Mouse (Mus musculus): Measurements from ENCODE around the gene Prkd2.

Prkd2 gene

DNA sequence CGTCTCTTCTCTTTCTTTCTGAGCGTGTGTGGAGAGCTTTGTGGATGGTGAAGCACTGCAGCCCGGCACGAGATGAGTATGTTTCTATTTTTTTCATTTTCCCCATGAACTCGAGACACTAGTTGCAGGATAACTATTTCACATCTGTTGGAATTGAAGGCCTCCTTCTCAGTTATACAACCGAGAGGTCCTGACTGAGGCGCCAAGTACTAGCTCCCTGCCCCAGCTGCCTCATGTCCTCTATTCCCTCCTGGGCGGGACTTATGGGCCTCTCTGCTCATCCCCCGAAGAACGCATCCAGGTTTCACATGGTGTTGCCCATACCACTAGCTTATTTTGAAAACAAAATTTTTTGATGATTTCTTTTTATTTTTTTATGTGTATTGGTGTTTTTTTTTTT, 52.8 kb downstream of the Prkd2 start:
- DNase-seq, result no peak

DNA sequence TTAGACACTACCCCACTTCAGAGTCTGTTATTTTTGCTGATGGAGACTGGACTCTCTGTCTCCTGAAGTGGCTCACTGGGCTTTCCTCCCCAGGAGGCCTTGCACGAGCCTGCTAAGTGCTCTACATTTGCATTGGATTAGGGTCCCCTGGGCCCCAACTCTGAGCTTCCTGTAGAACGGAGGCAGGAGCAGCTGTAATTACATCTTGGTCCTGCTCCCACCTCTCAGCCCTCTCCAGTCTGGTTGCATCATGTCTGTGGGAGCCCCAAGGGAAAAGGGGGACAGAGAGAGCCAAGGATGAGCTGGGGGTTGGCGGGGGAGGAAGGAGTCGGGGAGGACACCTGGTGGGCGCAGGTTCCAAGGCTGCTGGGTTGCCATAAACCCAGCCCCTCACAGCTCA, 57.8 kb downstream of the Prkd2 start:
- DNase-seq, result no peak

DNA sequence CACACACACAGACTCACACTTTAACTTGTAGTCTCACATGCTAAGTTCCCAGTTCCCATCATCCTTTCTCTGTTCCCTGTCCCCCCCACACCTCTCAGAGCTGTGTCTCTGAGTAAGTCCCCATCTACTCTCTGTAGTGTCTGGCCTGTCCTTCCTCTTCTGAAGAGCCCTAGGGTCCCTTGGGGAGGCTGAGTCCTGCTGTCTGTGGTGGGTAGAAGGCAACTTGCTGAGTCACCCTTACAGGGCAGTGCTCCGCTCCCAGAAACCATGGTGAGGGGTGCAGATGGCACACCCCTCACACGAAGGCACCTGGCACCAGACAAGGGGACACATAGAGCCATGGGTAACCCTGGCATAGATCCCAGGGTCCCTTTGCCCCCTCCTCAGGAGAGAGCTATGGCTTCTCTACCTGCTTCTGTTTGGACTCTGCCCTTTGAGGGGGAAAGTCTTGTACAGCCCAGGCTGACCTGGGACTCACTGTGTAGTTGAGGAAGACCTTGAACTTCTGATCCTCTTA, 60.8 kb downstream of the Prkd2 start:
- DNase-seq, result no peak

DNA sequence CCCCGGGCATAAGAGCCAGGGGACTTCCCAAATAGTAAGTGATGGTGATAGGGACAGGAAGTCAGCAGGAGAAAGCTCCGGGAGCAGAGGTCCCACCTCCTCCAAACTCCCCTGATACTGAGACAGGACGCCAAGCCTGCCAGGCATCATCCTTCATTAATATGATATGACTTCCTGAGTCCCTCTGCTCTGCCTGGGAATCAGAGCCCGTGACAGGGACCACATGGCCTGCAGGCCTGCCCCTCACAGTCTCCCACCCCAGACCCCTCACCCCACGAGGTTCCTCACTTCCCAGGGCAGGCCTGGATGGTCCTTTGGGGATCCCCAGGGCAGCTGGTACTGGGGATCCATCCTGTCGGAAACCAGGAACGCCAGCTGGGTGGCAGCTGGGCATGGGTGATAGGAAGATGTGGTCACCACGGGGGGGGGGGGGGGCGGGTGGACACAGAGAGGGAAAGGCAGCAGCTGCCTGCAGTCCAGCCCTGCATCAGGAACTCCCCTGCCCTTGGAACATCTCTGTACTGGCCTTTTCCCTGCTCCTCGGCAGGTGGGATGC, 61.5 kb downstream of the Prkd2 start:
- no peak for DNase-seq

DNA sequence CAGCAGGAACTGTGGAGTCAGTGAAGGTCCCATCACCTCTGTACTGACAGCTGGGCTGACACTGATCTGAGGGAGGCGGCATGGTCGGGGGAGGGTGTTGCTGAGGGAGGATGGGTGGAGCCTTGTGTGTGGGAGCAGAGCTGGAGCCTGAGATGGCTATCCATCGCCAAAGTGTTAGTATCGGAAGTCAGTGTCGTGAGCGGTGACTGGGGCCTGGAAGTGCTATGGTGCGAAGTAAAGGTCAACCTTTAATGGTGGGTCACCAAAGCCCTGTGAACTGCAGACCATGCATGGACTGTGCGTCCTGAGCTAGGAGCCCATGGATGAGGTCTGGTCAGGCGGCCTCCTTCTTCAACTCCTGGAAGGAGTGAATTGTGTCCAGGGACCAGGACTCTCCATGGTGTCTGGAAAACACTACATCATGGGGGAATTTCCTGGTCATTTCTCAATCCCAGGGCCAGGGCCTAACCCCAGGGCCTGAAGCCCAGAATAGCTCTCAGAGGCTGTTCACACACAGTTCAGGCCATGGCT, 62.9 kb downstream of the Prkd2 start:
- no peak for DNase-seq

DNA sequence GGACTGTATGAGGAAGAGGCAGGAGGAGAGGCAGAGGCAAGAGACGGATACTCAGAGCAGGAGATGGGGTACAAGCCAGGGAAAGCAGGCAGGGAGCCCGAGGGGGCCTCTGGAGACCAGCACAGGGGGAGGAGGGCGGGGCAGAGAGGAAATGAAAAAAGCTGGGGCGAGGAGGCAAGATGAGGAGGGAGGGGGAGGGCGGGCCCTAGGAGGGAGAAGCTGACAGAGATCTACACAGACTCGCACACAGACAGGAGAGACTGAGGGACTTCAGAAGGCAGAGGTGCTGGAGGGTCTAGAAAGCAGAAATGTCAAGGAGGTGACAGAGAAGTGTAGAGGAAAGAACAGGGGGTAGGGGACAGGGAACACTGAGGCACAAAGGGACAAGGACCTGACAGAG, 63.6 kb downstream of the Prkd2 start, which contains the start of gene Ptgir:
TSS of gene Ptgir (plus strand) at position 210 of the 400 bp plus-strand sequence.
- no peak for DNase-seq

DNA sequence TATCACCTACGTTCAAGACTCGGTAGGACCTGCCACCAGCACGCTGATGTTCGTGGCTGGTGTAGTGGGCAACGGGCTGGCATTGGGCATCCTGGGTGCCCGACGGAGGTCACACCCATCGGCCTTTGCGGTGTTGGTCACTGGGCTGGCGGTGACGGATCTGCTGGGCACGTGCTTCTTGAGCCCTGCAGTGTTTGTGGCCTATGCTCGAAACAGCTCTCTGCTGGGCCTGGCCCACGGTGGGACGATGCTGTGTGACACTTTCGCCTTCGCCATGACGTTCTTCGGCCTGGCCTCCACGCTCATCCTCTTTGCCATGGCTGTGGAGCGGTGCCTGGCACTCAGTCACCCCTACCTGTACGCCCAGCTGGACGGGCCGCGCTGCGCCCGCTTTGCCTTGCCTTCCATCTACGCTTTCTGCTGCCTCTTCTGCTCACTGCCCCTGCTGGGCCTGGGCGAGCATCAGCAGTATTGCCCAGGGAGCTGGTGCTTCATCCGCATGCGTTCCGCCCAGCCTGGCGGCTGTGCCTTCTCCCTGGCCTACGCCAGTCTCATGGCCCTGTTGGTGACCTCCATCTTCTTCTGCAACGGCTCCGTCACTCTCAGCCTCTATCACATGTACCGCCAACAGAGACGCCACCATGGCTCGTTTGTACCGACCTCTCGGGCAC, 64.3 kb downstream of the Prkd2 start:
- no peak for DNase-seq

DNA sequence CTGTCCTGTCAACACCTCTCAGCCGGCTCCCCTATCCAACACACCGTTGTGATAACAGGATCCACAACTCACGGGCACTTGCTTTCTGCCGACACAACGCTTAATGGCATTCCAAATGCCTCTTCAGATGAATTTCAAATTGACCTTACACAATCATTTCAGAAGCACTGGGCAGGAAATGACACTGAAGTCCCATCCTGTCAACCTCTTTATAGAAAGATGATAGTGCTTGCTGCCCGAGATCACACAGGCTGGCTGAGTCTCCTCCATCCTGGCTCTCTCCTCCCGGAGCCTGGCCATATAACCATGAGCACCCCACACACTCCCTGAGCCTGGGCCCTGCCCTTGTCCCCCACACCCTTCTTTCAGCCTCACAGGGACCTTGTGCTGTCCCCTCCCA, 65.1 kb downstream of the Prkd2 start:
- DNase-seq, result no peak

DNA sequence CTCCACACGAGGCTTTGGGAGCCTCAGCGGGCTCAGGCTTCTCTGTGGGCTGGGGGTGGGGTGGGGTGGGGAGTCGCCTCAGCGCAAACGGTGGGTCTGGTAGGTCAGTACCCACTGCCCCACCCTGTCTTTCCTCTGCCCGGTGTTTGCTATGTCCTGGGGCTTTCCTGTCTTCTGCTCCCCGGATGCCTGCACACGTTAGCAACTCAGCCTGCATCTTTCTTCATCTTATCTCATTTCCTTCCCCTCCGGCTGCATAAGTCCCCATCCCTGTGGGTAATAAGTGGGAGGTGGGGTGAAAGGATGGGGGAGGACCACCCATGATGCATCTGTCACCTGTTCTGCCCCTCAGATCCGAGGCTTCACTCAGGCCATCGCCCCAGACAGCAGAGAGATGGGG, 65.7 kb downstream of the Prkd2 start:
- no peak for DNase-seq

DNA sequence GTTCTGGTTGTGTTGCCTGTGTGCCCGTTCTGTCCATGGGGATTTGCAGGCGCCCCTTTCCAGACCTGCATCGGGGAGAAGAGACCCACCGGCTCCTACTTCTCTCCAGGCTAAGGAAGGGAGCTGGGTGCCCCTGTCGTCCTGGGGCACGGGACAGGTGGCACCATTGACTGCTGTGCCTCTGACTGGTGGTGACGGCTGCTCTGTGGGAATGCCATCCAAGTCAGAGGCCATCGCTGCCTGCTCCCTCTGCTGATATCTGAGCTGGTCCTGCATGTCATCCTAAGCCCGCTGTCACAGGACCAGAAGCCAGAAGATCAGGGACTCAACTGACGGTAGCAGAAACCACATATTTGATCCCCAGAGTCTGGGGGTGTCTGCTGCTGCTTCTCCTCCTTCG, 66.2 kb downstream of the Prkd2 start:
- DNase-seq, result no peak

DNA sequence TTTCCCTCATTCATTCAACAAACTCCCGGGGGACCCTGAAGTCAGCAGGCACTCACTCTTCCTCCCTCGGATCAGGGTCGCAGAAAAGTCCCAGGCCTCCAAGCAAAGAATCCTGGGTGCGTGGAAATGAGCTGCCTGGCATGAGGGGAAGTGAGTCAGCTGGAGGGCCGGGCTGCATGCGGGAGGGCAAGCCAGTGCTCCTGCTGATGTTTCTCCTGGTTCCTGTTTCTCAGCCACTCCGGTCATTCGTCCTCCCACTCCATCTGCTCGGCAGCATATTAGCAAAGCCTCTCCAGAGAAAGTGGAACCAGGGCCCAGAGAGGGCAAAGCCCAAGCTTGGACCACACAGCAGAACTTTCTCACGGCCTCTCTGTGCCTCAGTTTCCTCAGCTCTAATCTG, 67.2 kb downstream of the Prkd2 start:
- no peak for DNase-seq

DNA sequence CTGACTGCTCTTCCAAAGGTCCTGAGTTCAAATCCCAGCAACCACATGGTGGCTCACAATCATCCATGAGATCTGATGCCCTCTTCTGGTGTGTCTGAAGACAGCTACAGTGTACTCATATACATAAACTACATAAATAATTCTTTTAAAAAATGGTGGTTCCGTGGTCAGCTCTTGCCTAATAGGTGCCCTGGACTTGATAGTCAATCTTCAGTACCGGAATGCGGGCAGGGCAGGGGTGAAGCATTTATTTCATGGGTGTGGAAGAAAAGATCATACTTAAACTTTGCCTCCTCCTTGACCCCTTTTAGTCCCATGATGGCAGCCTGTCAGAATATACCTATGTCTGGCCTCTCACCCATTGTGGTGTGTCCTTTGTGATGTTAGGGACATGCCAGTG, 69.2 kb downstream of the Prkd2 start:
- no peak for DNase-seq

DNA sequence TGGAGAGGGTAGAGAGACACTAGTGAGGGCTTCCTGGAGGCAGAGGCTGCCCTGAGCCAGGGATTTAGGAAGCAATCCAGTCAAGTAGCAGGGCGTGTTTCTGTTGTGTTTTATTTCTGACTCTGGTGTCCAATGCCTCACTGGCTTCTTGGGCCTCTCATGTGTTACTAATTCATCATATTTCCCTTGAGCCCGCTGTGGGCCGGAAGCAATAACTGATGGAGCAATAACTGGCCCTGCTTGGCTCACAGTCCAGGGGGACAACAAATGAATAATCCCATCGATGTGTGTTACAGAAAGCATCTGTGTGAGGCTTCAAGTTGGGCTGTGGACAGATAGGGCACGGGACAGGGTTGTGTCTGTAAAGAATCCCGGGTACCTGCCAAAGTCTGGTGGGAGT, 69.7 kb downstream of the Prkd2 start:
- no peak for DNase-seq

DNA sequence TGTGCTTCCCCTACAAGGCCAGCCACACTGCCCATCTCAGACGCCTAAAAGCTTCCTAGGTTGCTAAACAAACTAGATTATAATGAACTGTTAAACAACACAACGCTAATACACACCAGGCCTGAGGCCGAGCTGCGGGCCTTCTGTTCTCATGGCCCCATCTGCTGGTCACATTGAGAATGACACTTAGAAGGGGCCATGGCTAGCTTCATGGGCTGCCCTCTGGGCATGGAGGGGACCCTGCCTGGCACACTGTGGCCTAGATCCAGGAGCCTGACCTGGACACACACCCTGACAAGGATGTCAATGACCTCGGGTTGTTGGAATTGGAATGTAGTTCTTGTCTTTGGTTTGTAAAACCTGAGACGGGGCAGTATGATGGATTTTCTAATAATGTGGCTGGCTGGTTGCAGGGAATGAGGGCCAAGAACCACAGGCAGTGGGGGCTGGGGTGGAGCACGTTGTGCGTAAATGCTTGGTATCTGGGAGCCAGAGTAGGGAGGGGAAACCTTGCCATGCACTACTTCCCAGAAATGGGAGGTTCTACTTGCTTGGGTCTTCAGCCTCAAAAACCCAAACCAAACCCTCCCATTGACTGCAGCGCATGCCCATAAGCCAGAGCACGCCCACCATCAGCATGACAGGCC, 71.2 kb downstream of the Prkd2 start:
- DNase-seq, result peak; percentile 87 to 91

DNA sequence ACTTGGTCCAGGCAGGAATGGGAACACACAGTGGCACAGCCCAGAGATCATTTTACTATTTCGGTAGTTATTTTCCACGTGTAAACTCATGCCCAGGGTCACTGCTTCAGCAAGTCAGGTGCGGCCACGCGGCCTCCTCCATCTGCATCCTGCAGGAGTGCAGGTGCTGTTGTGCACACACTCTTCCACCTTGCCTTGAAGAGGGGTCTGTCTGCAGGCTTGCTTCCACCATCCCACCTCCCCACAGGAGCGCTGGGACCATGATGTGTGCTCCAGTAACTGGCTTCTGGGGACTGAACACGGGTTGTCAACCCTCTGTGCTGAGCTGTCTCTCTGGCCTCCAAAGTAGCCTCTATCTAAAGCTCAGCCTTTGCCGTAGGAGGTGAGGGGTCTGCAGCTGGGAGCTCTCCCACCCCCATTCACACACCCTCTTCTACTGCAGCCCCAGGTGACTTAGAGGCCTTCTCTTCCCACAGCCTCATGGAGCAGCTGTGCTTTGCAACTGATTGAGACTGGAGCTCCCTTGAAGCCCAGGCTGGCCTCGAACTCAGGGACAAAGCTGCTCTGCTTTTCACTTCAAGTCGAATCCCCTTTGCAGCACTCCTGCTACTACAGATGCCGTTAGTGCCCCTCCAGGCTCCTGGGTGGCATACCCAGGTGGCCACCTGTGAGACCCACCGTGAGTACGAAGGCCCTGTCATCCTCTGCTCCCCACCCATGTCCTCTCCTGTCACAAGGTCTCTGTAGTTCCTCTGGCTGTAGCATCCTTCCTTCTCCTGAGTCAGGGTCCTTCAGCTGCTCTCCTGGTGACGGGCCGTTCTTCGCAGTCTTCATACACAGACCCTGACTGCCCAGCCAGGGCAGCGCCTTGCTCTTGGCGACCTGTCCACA, 72.0 kb downstream of the Prkd2 start:
- no peak for DNase-seq

DNA sequence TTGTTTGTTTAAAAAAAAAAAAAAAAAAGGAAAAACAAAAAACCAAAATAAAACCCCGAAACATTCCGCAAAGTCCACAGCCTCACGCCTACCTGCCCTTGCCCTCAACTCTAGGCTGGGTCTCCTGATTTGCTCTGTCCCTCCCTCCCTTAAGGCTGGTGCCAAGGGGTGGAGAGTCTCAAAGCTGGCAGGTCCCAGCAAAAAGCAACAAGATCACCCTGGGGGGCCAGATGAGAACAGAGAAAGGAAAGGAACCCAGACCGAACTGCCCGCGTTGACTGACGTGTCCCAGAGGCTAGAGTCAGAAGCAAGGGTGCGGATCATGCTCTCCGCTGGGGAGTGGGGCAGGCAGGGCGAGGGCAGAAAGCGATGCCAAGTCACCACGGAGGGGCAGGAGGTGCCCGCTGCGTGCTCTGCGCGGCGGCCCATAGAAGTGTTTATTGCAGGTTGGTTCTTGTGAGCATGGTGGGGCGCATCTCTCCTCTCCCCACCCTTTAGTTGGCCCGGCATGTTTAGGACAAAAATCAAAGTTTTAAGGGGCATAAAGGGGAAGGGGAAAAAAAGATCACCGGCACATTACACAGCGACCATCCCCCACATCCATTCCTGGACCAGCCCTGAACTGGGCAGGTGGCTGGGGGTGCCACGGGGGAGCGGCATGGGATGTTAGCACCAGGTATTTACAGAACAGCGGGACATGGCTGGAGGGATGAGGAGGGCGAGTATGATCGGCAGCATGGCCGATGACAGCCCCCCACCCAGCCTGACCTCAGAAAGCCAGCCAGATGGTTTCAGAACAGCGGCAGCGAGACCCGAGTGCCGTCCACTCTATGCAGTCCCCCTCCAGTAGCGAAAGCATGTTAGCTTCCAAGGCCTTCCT, 73.0 kb downstream of the Prkd2 start:
- DNase-seq, result peak in 1 of 2 experiments; percentile 42

DNA sequence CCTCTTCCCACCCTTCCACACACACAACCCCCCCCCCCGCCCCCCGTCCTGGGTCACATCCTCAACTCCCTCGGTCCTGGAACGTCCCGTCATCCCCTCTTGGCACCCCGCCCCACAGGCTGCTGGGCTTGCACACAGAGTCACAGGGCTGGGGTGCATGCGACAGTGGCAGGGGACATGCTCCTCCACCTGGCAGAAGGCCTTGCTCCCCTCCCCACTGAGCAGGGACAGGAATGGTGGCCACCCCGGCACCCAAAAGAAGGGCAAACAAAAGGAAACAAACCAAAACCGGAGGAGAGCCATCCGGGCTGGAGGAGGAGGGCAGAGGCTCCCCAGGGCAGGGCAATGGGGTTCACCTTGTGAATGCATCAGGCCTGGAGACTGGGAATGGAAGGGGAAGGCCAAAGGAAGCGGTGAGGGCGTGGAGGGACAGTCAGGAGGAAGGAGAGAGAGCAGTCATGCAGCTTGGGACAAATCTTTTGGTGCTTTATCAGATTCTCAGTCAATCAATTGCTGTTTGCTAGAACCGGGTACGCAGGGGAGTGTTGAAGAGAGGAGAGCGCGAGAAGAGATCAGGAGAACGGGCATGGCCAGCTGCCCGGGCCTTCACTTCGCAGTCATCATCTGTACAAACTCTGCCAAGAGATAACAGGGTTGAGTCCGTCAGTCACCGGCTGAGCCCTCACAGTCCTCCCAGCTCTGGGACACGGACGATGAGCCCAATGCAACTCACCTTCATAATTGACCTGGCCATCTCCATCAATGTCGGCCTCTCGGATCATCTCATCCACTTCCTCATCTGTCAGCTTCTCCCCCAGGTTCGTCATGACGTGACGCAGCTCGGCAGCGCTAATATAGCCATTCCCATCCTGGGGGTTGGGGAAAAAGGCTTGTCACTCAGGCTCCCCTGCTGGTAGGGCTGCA, 73.9 kb downstream of the Prkd2 start:
- DNase-seq, result peak in 1 of 2 experiments; percentile 71

DNA sequence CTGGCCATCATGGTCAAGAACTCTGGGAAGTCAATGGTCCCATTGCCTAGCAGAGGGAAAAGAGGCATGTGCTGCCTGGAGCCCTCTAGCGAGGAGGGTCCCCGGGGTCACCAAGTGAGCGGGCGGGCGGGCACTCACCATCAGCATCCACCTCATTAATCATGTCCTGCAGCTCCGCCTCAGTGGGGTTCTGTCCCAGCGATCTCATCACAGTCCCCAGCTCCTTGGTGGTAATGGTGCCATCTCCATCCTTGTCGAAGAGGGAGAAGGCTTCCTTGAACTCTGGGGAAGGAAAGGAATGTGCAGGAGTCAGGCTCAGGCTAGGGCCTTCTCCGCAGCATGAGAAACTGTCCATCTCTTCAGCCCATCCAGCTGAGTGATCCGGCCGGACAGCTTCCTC, 74.7 kb downstream of the Prkd2 start:
- DNase-seq, result no peak

DNA sequence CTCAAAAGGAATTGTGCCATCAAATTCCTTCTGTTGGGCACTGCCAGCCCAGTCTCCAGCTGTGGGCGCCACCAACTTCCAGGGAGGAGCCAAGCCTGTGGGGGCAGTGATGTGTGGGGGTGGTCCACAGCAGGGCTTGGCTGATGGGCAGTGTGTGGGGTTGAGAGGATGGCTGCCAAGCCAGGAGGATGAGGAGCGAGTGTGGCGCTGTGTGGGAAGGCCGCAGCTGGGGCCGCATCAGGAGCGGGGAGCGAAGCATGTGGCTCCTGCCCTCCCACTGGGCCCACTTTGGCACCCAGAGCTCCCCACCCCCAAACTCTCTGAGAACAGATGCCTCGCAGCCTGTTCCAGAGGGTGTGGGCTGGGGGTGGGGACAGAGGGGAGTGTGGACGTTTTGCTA, 75.3 kb downstream of the Prkd2 start:
- DNase-seq, result peak in 1 of 2 experiments; percentile 58

DNA sequence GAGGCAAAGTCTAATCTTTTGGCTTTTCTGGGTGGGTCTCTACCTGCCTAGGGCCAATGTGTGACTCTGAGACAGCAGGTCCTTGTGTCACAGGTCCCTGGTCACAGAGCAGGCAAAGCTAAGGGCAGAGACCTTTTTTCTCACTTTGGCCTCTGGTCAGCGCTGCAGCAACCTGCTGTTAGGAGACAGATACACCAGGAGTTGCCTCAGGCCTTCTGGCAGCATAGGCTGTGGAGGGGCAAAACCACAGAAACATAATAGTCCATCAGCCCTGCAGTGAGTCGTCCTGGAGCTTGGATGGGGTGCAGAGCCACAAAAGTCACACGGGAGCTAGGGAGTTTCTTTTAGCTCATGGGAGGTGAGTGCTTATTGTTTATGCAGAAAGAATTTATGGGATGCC, 76.0 kb downstream of the Prkd2 start:
- no peak for DNase-seq

Data from cerebellum, postnatal 14 days (tissue).